Mouse (Mus musculus): ENCODE results near the gene Grcc10. TPM values are rescaled to one million over a fixed set of nuclear protein-coding genes. Genes with fewer than 3 reads are reported as not detected.
A peak's percentile ranks its signal among the peaks of the same experiment; 100 is the strongest.

Grcc10 gene
- total RNA-seq, 2 experiments from 2014 or later = 350 to 372 TPM

GRCm38 (mm10) chr6:124757351-124757880, 16.2 kb upstream of the Grcc10 start:
- DNase-seq (ENCODE audit: extremely low spot score in 1 of 2, low spot score in 1 of 2) = no peak

GRCm38 (mm10) chr6:124756652-124757350, 15.6 kb upstream of the Grcc10 start:
- DNase-seq (ENCODE audit: extremely low spot score in 1 of 2, low spot score in 1 of 2) = peak; percentile 68 to 76

- peak; percentile 32 to 34 for DNase-seq (ENCODE audit: extremely low spot score in 1 of 2, low spot score in 1 of 2)
These were observed 14.8 kb upstream of the Grcc10 start, which contains the start of the genes Gm45234 and Atn1 for GRCm38 (mm10) chr6:124755831-124756595. TSS of gene Gm45234 (minus strand) at chr6:124756021. TSS of gene Atn1 (minus strand) at chr6:124756524.

- no peak for DNase-seq (ENCODE audit: extremely low spot score in 1 of 2, low spot score in 1 of 2)
These were observed 14.1 kb upstream of the Grcc10 start for GRCm38 (mm10) chr6:124755306-124755705.

- no peak for DNase-seq (ENCODE audit: extremely low spot score in 1 of 2, low spot score in 1 of 2)
These were observed 12.7 kb upstream of the Grcc10 start for GRCm38 (mm10) chr6:124753861-124754260.

GRCm38 (mm10) chr6:124750405-124750804, 9.2 kb upstream of the Grcc10 start:
- DNase-seq (ENCODE audit: extremely low spot score in 1 of 2, low spot score in 1 of 2) = no peak

GRCm38 (mm10) chr6:124746654-124747632, 5.8 kb upstream of the Grcc10 start:
- DNase-seq (ENCODE audit: extremely low spot score in 1 of 2, low spot score in 1 of 2) = no peak

GRCm38 (mm10) chr6:124746296-124746605, 5.1 kb upstream of the Grcc10 start:
- DNase-seq (ENCODE audit: extremely low spot score in 1 of 2, low spot score in 1 of 2) = peak in 1 of 2 experiments; percentile 24

GRCm38 (mm10) chr6:124745490-124746295, 4.5 kb upstream of the Grcc10 start:
- peak; percentile 89 to 90 for DNase-seq (ENCODE audit: extremely low spot score in 1 of 2, low spot score in 1 of 2)

- no peak for DNase-seq (ENCODE audit: extremely low spot score in 1 of 2, low spot score in 1 of 2)
These were observed 3.7 kb upstream of the Grcc10 start for GRCm38 (mm10) chr6:124744755-124745321.

- no peak for DNase-seq (ENCODE audit: extremely low spot score in 1 of 2, low spot score in 1 of 2)
These were observed 2.5 kb upstream of the Grcc10 start for GRCm38 (mm10) chr6:124743647-124744046.

- no peak for DNase-seq (ENCODE audit: extremely low spot score in 1 of 2, low spot score in 1 of 2)
These were observed 1.8 kb upstream of the Grcc10 start for GRCm38 (mm10) chr6:124742839-124743514.

- no peak for DNase-seq (ENCODE audit: extremely low spot score in 1 of 2, low spot score in 1 of 2)
These were observed 668 bp upstream of the Grcc10 start for GRCm38 (mm10) chr6:124741842-124742241.

- DNase-seq (ENCODE audit: extremely low spot score in 1 of 2, low spot score in 1 of 2) = no peak
These were observed 825 bp downstream of the Grcc10 start for GRCm38 (mm10) chr6:124740211-124740887.

GRCm38 (mm10) chr6:124739231-124739796, 1.9 kb downstream of the Grcc10 start:
- no peak for DNase-seq (ENCODE audit: extremely low spot score in 1 of 2, low spot score in 1 of 2)

GRCm38 (mm10) chr6:124738511-124739023, 2.6 kb downstream of the Grcc10 start, which contains the start of gene Ptpn6:
TSS of gene Ptpn6 (minus strand) at chr6:124738714.
- no peak for DNase-seq (ENCODE audit: extremely low spot score in 1 of 2, low spot score in 1 of 2)

- DNase-seq (ENCODE audit: extremely low spot score in 1 of 2, low spot score in 1 of 2) = no peak
These were observed 4.1 kb downstream of the Grcc10 start for GRCm38 (mm10) chr6:124737040-124737439.
